Mouse (Mus musculus) kidney, postnatal 14 days (tissue): ENCODE measurements around the gene Tmem269.

ENCODE experiments used
- DNase-seq: peaks from one replicate; pipeline ENCODE4 v3.0.0; 2022; ENCODE audit warnings: mixed read lengths

The Tmem269 gene

GRCm38 (mm10) chr4:119234348-119234747 lies 16.3 kb upstream of the Tmem269 start:
- no peak for DNase-seq

GRCm38 (mm10) chr4:119233256-119233901 lies 15.4 kb upstream of the Tmem269 start:
- peak; percentile 60 for DNase-seq

- DNase-seq = peak; percentile 100
Measured at GRCm38 (mm10) chr4:119232410-119233255, 14.6 kb upstream of the Tmem269 start, which contains the start of the genes AU022252 and P3h1. TSS of gene AU022252 (minus strand) at chr4:119232712. TSS of gene P3h1 (plus strand) at chr4:119232915.

DNA sequence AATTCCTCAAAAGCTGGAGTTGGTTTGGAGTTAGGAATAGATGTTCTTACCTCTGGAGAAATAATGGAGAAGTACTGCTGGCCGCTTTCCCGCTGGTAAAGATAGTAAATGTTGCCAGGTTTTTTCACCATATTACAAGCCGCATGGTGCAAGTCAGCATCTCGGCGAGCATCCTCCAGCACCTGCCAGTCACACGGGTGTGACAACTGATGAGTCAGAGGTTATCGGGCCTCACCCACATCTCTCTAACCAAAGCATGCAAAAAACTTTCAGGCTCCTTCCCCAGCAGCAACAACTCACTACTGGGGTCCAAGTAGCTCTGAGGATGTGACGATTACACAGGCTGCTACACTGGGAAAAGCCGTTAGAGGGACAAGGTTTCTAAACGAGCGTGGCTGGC lies 8.7 kb upstream of the Tmem269 start:
- DNase-seq = no peak

GRCm38 (mm10) chr4:119225719-119226118 lies 7.7 kb upstream of the Tmem269 start:
- DNase-seq = no peak

DNA sequence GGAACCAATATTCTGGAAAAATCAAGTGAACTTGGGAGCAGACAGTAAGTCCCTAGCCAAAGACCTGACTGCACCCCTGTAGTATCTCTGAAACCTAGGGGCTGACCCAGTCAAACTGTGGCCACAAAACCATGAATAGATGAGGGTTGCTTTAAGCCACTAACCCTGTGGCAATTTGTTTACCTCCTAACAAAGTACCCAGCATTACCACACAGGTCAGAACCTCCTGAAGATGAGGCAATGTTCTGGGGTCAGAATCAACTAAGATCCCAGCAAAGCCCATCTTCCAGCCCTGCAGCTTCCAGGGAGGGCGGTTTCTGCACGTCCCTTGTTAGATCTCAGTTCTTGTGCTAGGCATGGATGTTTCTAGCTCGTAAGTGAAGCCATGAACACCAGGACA lies 6.5 kb upstream of the Tmem269 start:
- DNase-seq = no peak

DNA sequence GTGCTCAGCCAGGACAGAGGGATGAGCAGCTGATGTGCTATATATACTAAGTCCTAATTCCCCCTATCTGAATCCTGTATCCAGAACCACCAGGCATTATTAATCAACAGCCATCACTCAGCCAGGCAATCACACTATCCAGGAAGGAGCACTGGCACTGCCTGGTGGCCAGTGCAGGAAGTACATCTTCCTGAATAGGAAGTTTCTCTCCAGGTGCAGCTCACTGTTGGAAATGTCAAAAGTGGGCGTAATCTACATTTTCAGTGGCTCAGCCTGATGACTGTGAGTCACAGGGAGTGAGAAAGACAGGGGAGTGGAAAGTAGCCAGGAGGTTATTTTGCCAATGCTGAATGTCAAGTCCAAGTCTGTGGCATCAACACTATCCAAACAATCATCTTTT lies 5.7 kb upstream of the Tmem269 start:
- DNase-seq = peak; percentile 42

- peak; percentile 11 for DNase-seq
Measured at GRCm38 (mm10) chr4:119216667-119217066, 1.4 kb downstream of the Tmem269 start.

GRCm38 (mm10) chr4:119204672-119205071 lies 13.3 kb downstream of the Tmem269 start:
- DNase-seq = peak; percentile 75

DNA sequence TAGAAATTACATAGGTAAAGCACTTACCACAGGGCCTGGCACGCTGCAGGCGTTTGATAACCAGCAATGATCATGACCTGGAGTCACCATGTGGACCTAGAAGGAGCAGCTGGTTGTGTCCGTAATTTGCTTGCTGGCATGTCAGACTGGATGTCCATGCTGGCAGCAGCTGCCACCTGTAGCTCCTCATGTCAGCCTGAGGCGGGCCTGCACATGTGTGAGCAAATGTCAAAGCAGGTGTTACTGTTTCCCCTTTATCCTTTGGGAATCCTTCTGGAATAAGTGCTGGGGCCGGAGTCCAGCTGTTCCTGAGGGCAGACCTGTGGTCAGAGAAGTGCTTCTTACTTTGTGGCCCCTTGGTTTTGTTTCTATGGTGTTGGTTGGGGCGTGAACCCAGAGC lies 19.9 kb downstream of the Tmem269 start:
- DNase-seq = no peak

GRCm38 (mm10) chr4:119195582-119196320 lies 22.3 kb downstream of the Tmem269 start:
- DNase-seq = no peak

- DNase-seq = peak; percentile 94
Measured at GRCm38 (mm10) chr4:119194909-119195581, 23.0 kb downstream of the Tmem269 start, which contains the start of gene Svbp. TSS of gene Svbp (plus strand) at chr4:119195306.

DNA sequence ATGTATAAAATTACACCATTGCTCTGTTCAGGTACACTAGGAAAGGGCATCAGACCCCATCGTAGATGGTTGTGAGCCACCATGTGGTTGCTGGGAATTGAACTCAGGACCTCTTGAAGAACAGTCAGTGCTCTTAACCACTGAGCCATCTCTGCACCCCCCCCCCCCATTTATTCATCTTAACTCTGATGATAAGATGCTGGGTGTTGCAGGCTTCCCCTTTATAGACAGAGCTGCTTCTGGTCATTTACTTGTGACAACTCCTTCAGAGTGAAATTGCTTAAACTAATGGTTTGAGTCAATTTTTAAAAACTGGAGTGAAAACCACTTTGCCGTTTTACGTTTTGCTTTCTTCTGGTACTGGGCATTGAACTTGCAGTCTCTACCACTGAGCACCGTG lies 25.3 kb downstream of the Tmem269 start:
- DNase-seq = no peak

DNA sequence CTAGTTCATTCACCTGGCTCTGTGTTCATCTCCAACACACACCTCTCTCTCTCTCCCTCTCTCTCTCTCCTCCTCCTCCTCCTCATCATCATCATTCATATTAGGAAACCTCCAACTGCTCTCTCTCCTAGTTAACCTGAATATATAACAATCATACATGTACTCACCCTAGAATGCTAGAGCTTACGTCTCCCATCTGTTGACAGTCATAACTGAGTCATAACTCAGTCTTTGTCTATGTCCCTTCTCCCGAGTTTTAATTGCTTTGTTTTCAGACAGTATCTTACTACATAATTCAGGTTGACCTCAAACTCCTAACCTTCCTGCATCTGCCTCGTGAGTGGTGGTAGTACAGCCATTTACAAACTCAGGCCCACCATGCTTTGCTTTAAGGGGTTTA lies 26.7 kb downstream of the Tmem269 start:
- no peak for DNase-seq

DNA sequence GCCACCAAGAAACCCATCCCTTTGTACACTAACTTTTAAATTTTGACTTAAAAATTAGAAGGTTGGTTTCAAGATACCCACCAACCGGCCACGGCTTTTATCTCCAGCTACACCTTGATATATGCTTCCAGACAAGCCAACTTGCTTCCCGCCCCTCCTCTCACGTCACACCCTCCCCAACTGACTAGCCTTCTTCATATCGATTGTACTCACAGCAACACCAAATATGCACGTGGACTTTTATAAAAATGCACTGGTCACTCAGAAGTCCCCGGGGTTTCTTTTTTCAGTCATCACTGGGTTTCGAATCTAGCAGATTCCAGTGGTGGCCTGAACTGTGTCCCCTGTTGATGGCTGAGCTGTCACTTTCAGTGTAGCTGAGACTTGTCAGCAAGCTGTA lies 27.4 kb downstream of the Tmem269 start:
- no peak for DNase-seq

DNA sequence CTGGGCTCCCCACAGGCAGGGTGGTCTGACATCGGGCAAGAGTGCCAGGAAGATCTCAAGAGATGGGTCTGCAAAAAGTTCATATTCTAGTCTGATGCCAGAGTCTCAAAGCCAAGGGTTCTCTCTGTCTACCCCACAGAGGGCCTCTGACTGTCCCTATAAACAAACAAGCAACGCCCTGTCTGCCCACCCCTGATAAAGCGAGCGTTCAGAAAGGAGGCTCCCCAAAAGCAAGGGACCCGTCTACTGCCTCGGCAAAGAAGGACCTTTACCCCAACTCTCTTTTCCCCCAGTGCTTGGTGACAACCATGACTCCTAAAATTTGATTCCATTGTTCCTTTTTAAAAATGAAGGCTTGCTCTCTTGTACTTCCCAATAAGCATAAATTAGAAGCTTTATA lies 28.2 kb downstream of the Tmem269 start, which contains the start of gene Ermap:
TSS of gene Ermap (minus strand) at position 148 of the 400 bp plus-strand sequence.
- no peak for DNase-seq

DNA sequence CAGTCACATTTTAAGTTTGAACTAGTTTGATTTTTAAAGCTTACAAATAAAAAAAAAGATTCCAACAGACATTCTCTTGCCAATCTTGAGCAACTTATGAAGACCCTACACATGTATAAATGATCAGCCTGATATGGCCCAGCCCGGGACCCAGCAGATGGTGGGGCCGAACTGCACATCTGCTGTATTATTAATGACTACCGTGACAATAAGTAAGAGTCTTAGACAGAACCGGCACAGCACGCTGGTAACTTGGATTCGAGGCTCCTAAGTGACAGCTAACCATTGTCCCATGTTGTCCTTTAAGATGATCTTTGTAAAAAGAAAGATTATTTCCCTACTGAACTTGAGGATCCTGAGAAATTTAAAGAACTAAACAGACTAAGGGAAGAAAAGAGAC lies 28.6 kb downstream of the Tmem269 start:
- DNase-seq = no peak

DNA sequence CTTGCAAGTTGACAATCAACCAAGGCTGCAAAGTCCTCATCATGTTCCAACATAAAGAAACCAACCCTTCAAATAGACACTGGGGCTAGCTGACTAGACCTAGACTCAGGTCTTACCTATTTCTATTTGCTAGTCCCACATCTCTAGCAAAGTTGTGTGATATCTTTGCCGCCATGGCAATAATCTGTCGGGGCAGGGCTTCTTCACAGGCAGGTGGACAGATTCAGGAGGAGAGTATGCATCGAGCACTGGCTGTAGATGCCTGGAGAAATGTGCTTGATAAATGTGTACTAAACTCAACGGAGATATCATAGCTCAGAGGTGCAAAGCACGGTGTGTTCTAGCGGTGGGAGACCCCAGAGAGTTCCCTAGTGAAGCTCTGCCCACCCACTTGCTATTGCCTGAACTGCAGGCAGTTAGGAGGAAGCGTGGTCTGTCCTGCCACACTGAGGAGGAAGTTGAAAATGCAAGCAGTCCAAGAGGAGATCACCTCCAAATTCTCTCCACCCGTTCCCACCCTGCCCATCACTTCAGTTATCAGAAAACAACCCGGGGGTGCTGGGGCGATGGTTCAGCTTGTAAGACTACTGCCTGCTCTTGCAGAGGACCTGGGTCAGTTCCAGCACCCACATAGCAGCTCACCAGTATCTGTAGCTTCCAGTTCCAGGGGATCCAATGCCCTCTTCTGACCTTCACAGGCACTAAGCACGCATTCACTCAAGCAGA lies 29.8 kb downstream of the Tmem269 start:
- no peak for DNase-seq

DNA sequence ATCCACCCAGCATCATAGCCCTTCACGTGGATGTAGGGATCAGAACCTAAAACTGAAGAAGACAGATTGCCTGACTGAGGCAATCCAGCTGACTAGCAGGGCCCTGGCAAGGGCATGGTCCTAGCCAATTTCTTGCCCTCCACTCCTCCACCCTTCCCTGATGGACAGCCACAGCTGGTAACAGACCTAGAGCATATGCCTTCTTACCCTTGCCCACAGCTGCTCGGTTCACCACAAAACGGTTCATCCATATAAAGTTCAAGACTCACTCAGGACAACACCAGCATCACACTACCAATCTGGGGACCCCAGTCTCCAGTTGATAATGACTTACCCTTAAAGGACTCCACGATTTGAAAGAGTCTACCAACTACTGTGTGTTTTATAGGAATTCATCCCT lies 32.2 kb downstream of the Tmem269 start:
- no peak for DNase-seq

DNA sequence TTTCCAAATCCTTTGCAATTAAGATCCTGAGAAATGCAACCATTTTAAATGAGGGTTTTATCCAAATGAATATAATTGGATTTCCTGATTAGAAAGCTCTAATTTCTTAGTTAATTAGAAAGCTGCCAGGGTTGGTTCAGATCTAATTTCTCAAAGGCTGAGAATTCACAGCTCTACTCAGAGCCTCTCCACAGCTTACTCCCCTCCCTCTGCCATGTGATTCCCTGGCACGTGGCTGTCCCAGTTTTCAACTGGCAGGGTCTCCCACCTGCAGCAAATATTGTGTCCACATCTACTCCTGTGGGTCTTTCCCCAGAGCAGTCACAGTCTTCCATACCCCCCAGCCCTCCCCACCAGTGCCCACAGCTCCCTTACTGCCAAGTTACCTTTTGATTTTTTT lies 34.5 kb downstream of the Tmem269 start:
- DNase-seq = no peak

GRCm38 (mm10) chr4:119181456-119181855 lies 36.6 kb downstream of the Tmem269 start:
- DNase-seq = no peak

- no peak for DNase-seq
Measured at GRCm38 (mm10) chr4:119180133-119180707, 37.8 kb downstream of the Tmem269 start.
